Mouse (Mus musculus): ENCODE measurements around the gene Fgb. TPM values are rescaled to one million over a fixed set of nuclear protein-coding genes. Genes with fewer than 3 reads are reported as not detected.
A peak's percentile ranks its signal among the peaks of the same experiment; 100 is the strongest.

Gene Fgb
- polyA plus RNA-seq, 1 experiment from 2014 or later: not detected

GRCm38 (mm10) chr3:83053126-83053525 lies 3.5 kb upstream of the Fgb start:
- H3K9me3 ChIP-seq: no peaks in the 10 kb centered on the region
- no peak overlapping the region for H3K27ac ChIP-seq
- peaks cover 16% of the 10 kb centered on the region for H3K36me3 ChIP-seq (replicated peaks)
- WGBS: 93% methylated on average over 7 of the region's 7 CpGs
- no peak overlapping the region for H3K4me3 ChIP-seq
- no peak for DNase-seq (ENCODE audit: extremely low spot score, low spot score)
- no peaks in the 10 kb centered on the region for H3K27me3 ChIP-seq (ENCODE audit: poor library complexity, severe bottlenecking)
- peaks cover 10% of the 10 kb centered on the region for H3K4me1 ChIP-seq

- DNase-seq (ENCODE audit: extremely low spot score, low spot score): no peak
- Histone ChIP-seq H3K27me3 (ENCODE audit: poor library complexity, severe bottlenecking) (no peaks in the 10 kb centered on the region), H3K4me1 (peaks cover 10% of the 10 kb centered on the region), H3K4me3 (no peak overlapping the region), H3K27ac (no peak overlapping the region), H3K36me3 (replicated peaks) (peaks cover 6% of the 10 kb centered on the region), H3K9me3 (no peaks in the 10 kb centered on the region)
- WGBS: 93% methylated on average over 5 of the region's 5 CpGs
These were observed 2.4 kb upstream of the Fgb start for GRCm38 (mm10) chr3:83052102-83052501.

GRCm38 (mm10) chr3:83050661-83051060 lies 998 bp upstream of the Fgb start:
- H3K27ac ChIP-seq: no peak overlapping the region
- H3K9me3 ChIP-seq: no peaks in the 10 kb centered on the region
- DNase-seq (ENCODE audit: extremely low spot score, low spot score): no peak
- H3K36me3 ChIP-seq (replicated peaks): no peaks in the 10 kb centered on the region
- no peaks in the 10 kb centered on the region for H3K27me3 ChIP-seq (ENCODE audit: poor library complexity, severe bottlenecking)
- no peaks in the 10 kb centered on the region for H3K4me1 ChIP-seq
- no peak overlapping the region for H3K4me3 ChIP-seq
- 84% methylated on average over 5 of the region's 5 CpGs for WGBS

GRCm38 (mm10) chr3:83046649-83047048 lies 3.0 kb downstream of the Fgb start:
- WGBS: 90% methylated on average over 11 of the region's 11 CpGs
- Histone ChIP-seq H3K36me3 (replicated peaks) (no peaks in the 10 kb centered on the region), H3K27ac (no peak overlapping the region), H3K9me3 (no peaks in the 10 kb centered on the region), H3K27me3 (ENCODE audit: poor library complexity, severe bottlenecking) (no peaks in the 10 kb centered on the region), H3K4me3 (no peak overlapping the region), H3K4me1 (no peaks in the 10 kb centered on the region)
- DNase-seq (ENCODE audit: extremely low spot score, low spot score): no peak

- DNase-seq (ENCODE audit: extremely low spot score, low spot score): no peak
These were observed 7.2 kb downstream of the Fgb start for GRCm38 (mm10) chr3:83042451-83042850.

GRCm38 (mm10) chr3:83039666-83040065 lies 10.0 kb downstream of the Fgb start:
- Histone ChIP-seq H3K27me3 (ENCODE audit: poor library complexity, severe bottlenecking) (no peaks in the 10 kb centered on the region), H3K4me1 (no peaks in the 10 kb centered on the region), H3K9me3 (no peaks in the 10 kb centered on the region), H3K36me3 (replicated peaks) (no peaks in the 10 kb centered on the region), H3K27ac (no peak overlapping the region), H3K4me3 (no peak overlapping the region)
- DNase-seq (ENCODE audit: extremely low spot score, low spot score): no peak
- WGBS: 89% methylated on average over 4 of the region's 4 CpGs

More at GRCm38 (mm10) chr3:83042451-83042850, 7.2 kb downstream of the Fgb start:
- no peaks in the 10 kb centered on the region for H3K27me3 ChIP-seq (ENCODE audit: poor library complexity, severe bottlenecking)
- no peaks in the 10 kb centered on the region for H3K36me3 ChIP-seq (replicated peaks)
- no peaks in the 10 kb centered on the region for H3K4me1 ChIP-seq
- 92% methylated on average over 5 of the region's 5 CpGs for WGBS
- no peaks in the 10 kb centered on the region for H3K9me3 ChIP-seq
- H3K4me3 ChIP-seq: no peak overlapping the region
- H3K27ac ChIP-seq: no peak overlapping the region

GRCm38 (mm10) chr3:83038865-83039264 lies 10.8 kb downstream of the Fgb start:
- H3K4me1 ChIP-seq: no peaks in the 10 kb centered on the region
- H3K4me3 ChIP-seq: no peak overlapping the region
- WGBS: 89% methylated on average over 2 of the region's 2 CpGs
- DNase-seq (ENCODE audit: extremely low spot score, low spot score): no peak
- no peaks in the 10 kb centered on the region for H3K9me3 ChIP-seq
- H3K27ac ChIP-seq: no peak overlapping the region
- H3K36me3 ChIP-seq (replicated peaks): no peaks in the 10 kb centered on the region
- H3K27me3 ChIP-seq (ENCODE audit: poor library complexity, severe bottlenecking): no peaks in the 10 kb centered on the region

- no peaks in the 10 kb centered on the region for H3K27me3 ChIP-seq (ENCODE audit: poor library complexity, severe bottlenecking)
- WGBS: 85% methylated on average over 8 of the region's 8 CpGs
- H3K4me1 ChIP-seq: peaks cover 6% of the 10 kb centered on the region
- H3K27ac ChIP-seq: no peak overlapping the region
- no peaks in the 10 kb centered on the region for H3K9me3 ChIP-seq
- H3K4me3 ChIP-seq: no peak overlapping the region
- no peaks in the 10 kb centered on the region for H3K36me3 ChIP-seq (replicated peaks)
- DNase-seq (ENCODE audit: extremely low spot score, low spot score): no peak
These were observed 15.9 kb downstream of the Fgb start for GRCm38 (mm10) chr3:83033801-83034200.

- 47% methylated on average over 13 of the region's 13 CpGs for WGBS
- no peak overlapping the region for H3K27ac ChIP-seq
These were observed 16.8 kb downstream of the Fgb start for GRCm38 (mm10) chr3:83032746-83033308.

GRCm38 (mm10) chr3:83030331-83030730 lies 19.3 kb downstream of the Fgb start:
- no peak overlapping the region for H3K4me3 ChIP-seq
- H3K27ac ChIP-seq: no peak overlapping the region
- H3K9me3 ChIP-seq: no peaks in the 10 kb centered on the region
- WGBS: 88% methylated on average over 4 of the region's 4 CpGs
- peaks cover 10% of the 10 kb centered on the region for H3K4me1 ChIP-seq
- H3K27me3 ChIP-seq (ENCODE audit: poor library complexity, severe bottlenecking): no peaks in the 10 kb centered on the region
- DNase-seq (ENCODE audit: extremely low spot score, low spot score): no peak
- no peaks in the 10 kb centered on the region for H3K36me3 ChIP-seq (replicated peaks)

More at GRCm38 (mm10) chr3:83032746-83033308, 16.8 kb downstream of the Fgb start:
- Histone ChIP-seq H3K9me3 (no peaks in the 10 kb centered on the region), H3K27me3 (ENCODE audit: poor library complexity, severe bottlenecking) (no peaks in the 10 kb centered on the region), H3K36me3 (replicated peaks) (no peaks in the 10 kb centered on the region), H3K4me1 (peaks cover 6% of the 10 kb centered on the region), H3K4me3 (peak overlapping the region; percentile 30)
- peak; percentile 15 for DNase-seq (ENCODE audit: extremely low spot score, low spot score)

- no peak for DNase-seq (ENCODE audit: extremely low spot score, low spot score)
- no peak overlapping the region for H3K4me3 ChIP-seq
- H3K9me3 ChIP-seq: no peaks in the 10 kb centered on the region
- H3K36me3 ChIP-seq (replicated peaks): no peaks in the 10 kb centered on the region
- H3K4me1 ChIP-seq: peaks cover 4% of the 10 kb centered on the region; the same call in 1 of the 2 replicates
- no peaks in the 10 kb centered on the region for H3K27me3 ChIP-seq (ENCODE audit: poor library complexity, severe bottlenecking)
- 91% methylated on average over 9 of the region's 9 CpGs for whole genome bisulfite sequencing
- no peak overlapping the region for H3K27ac ChIP-seq
These were observed 22.0 kb downstream of the Fgb start for GRCm38 (mm10) chr3:83027546-83028251.

- no peak within 1 kb of the TSS for H3K4me3 ChIP-seq
- H3K36me3 ChIP-seq (replicated peaks): no peaks in the 10 kb centered on the region
- H3K27ac ChIP-seq: no peak within 1 kb of the TSS
- 82% methylated on average over 9 of the region's 9 CpGs for WGBS
- no peaks in the 10 kb centered on the region for H3K9me3 ChIP-seq
- H3K27me3 ChIP-seq (ENCODE audit: poor library complexity, severe bottlenecking): no peaks in the 10 kb centered on the region
- H3K4me1 ChIP-seq: peaks cover 4% of the 10 kb centered on the region; the same call in 1 of the 2 replicates
- no peak for DNase-seq (ENCODE audit: extremely low spot score, low spot score)
These were observed 24.0 kb downstream of the Fgb start, which contains the start of gene Fga for GRCm38 (mm10) chr3:83025475-83026301. Gene Fga (plus strand): TSS chr3:83026076.

GRCm38 (mm10) chr3:83025036-83025435 lies 24.6 kb downstream of the Fgb start:
- H3K4me1 ChIP-seq: peaks cover 4% of the 10 kb centered on the region; the same call in 1 of the 2 replicates
- no peaks in the 10 kb centered on the region for H3K27me3 ChIP-seq (ENCODE audit: poor library complexity, severe bottlenecking)
- H3K27ac ChIP-seq: no peak overlapping the region
- 76% methylated on average over 6 of the region's 6 CpGs for WGBS
- H3K9me3 ChIP-seq: no peaks in the 10 kb centered on the region
- H3K4me3 ChIP-seq: no peak overlapping the region
- H3K36me3 ChIP-seq (replicated peaks): no peaks in the 10 kb centered on the region
- DNase-seq (ENCODE audit: extremely low spot score, low spot score): no peak
